Mouse (Mus musculus) bone marrow macrophage, adult 2 months (primary cell): ENCODE results near the gene Arfgap3.

ENCODE experiments used
- CTCF ChIP-seq: IDR thresholded peaks from 2 replicates; pipeline ENCODE4 v1.5.1; 2012; ENCODE audit warnings: low read depth, mild to moderate bottlenecking, low read length, moderate library complexity
- POLR2A ChIP-seq: IDR thresholded peaks from 2 replicates; pipeline ENCODE4 v1.6.1; 2012; ENCODE audit warnings: mild to moderate bottlenecking, low read depth, low read length, borderline replicate concordance

DNA sequence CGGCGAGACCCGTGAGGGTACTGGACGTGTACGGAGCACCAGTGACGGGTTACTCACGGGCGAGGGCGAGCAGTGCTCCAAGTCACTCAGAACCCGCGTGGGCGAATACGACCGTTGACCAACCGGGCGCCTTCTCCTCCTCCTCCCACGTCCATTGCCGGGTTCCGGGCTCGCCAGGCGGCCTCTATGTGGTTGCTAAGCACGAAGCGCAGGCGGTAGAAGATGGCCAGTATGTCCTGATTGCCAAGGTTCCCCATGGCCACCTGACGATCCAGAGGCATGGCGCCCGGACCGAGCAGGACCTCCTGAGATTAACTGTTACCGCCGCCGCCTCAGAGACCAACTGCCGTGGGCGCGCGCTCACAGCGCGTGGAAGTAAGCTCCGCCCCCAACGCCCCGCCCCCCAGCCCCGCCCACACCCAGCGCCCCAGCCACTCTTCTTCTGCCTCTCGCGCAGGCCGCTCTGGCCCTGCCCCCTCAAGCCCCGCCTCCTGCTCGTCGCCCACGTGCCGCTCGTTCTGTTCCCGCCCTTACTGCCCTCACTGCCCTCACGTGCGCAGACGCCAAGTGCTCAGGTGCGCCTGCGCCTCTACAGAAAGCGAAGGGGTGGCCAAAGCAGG lies 17.0 kb upstream of the Arfgap3 start:
- TF ChIP-seq POLR2A (no peak), CTCF (no peak)
